Mouse (Mus musculus) cerebellum, adult 2 months (tissue): Measurements from ENCODE around the gene Sycn.

Source experiments
- CTCF ChIP-seq: fragments of 200-500 bp; IDR thresholded peaks from 2 replicates; pipeline ENCODE4 v1.5.1; 2011; ENCODE audit warnings: low read depth, mild to moderate bottlenecking, control low read depth, low read length, moderate library complexity, borderline replicate concordance; ENCODE audit not compliant: insufficient read depth
- POLR2A ChIP-seq: fragments of 200-500 bp; IDR thresholded peaks from 2 replicates; pipeline ENCODE4 v1.6.1; 2011; ENCODE audit warnings: low read length, control low read depth, borderline replicate concordance; ENCODE audit not compliant: insufficient read depth

DNA sequence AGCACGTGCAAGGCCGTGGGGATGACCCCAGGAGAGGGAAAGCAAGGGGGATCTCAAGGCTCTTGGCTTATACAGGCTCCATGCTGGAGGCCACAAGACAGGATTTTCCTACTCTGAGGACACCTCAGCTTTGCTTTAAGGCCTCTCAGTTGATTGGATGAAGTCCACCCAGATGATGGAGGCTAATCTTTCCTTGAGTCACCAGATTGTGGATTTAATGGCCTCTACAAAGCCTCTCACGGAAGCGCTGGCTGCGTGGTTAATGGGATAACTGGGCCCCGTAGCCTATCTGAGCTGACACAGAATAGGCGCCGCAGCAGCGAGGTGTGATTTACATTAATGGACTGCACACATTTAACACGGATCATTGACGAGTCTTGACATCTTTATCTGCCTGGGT, 45.3 kb upstream of the Sycn start:
- TF ChIP-seq CTCF: no peak
- no peak for TF ChIP-seq POLR2A
